Mouse (Mus musculus): ENCODE measurements at regions not wholly inside any gene's neighbourhood (a gene's known extent, or its start where the extent isn't known, plus 50 kb on each side); places are given as distances from the start of the nearest gene placed in this dataset.

- H3K4me1 ChIP-seq (replicated peaks; ENCODE audit: control insufficient read depth, insufficient read depth, low read length) = no peaks in the 10 kb centered on the region; the same call in 1 of the 2 replicates
- no peak overlapping the region for H3K9ac ChIP-seq (ENCODE audit: low read depth, low read length)
- 75% methylated on average over 9 of the region's 9 CpGs for WGBS
- H3K27me3 ChIP-seq (replicated peaks; ENCODE audit: control insufficient read depth, insufficient read depth, low read length) = peaks cover 39% of the 10 kb centered on the region
- no peaks in the 10 kb centered on the region for H3K9me3 ChIP-seq (ENCODE audit: control insufficient read depth, low read length)
- no peak overlapping the region for H3K27ac ChIP-seq (ENCODE audit: low read depth, low read length)
- no peak for DNase-seq (ENCODE audit: low spot score)
- ATAC-seq (replicated peaks; ENCODE audit: low FRiP score) = no peak
- H3K4me3 ChIP-seq (ENCODE audit: low read depth, low read length) = no peak overlapping the region
- no peaks in the 10 kb centered on the region for H3K36me3 ChIP-seq (ENCODE audit: control insufficient read depth, insufficient read depth, low read length)
- no peak overlapping the region for H3K4me2 ChIP-seq
Measured at GRCm38 (mm10) chr4:148723208-148723607, 80.1 kb downstream of the Gm572 start.

- no peak overlapping the region for H3K27ac ChIP-seq (ENCODE audit: low read depth, low read length)
- peak overlapping the region; percentile 52 for H3K4me2 ChIP-seq
- no peaks in the 10 kb centered on the region; the same call in 1 of the 2 replicates for H3K4me1 ChIP-seq (replicated peaks; ENCODE audit: control insufficient read depth, insufficient read depth, low read length)
- no peak; the same call in 1 of the 2 replicates for ATAC-seq (replicated peaks; ENCODE audit: low FRiP score)
- no peaks in the 10 kb centered on the region for H3K9me3 ChIP-seq (ENCODE audit: control insufficient read depth, low read length)
- no peak for DNase-seq (ENCODE audit: low spot score)
- H3K9ac ChIP-seq (ENCODE audit: low read depth, low read length) = no peak overlapping the region
- peaks cover 35% of the 10 kb centered on the region for H3K27me3 ChIP-seq (replicated peaks; ENCODE audit: control insufficient read depth, insufficient read depth, low read length)
- 7% methylated on average over 39 of the region's 39 CpGs for WGBS
- peak overlapping the region; percentile 32 for H3K4me3 ChIP-seq (ENCODE audit: low read depth, low read length)
- no peaks in the 10 kb centered on the region for H3K36me3 ChIP-seq (ENCODE audit: control insufficient read depth, insufficient read depth, low read length)
Measured at GRCm38 (mm10) chr4:148723934-148724719, 80.1 kb upstream of the Casz1 start.

- ATAC-seq (replicated peaks; ENCODE audit: low FRiP score) = no peak
- Histone ChIP-seq H3K4me1 (replicated peaks; ENCODE audit: control insufficient read depth, insufficient read depth, low read length) (no peaks in the 10 kb centered on the region; the same call in 1 of the 2 replicates), H3K4me3 (ENCODE audit: low read depth, low read length) (no peak overlapping the region), H3K27ac (ENCODE audit: low read depth, low read length) (no peak overlapping the region), H3K9me3 (ENCODE audit: control insufficient read depth, low read length) (no peaks in the 10 kb centered on the region), H3K9ac (ENCODE audit: low read depth, low read length) (no peak overlapping the region), H3K27me3 (replicated peaks; ENCODE audit: control insufficient read depth, insufficient read depth, low read length) (peaks cover 11% of the 10 kb centered on the region), H3K36me3 (ENCODE audit: control insufficient read depth, insufficient read depth, low read length) (no peaks in the 10 kb centered on the region), H3K4me2 (no peak overlapping the region)
- DNase-seq (ENCODE audit: low spot score) = no peak
- WGBS = 79% methylated on average over 5 of the region's 5 CpGs
Measured at GRCm38 (mm10) chr4:148728800-148729199, 75.4 kb upstream of the Casz1 start.

DNA sequence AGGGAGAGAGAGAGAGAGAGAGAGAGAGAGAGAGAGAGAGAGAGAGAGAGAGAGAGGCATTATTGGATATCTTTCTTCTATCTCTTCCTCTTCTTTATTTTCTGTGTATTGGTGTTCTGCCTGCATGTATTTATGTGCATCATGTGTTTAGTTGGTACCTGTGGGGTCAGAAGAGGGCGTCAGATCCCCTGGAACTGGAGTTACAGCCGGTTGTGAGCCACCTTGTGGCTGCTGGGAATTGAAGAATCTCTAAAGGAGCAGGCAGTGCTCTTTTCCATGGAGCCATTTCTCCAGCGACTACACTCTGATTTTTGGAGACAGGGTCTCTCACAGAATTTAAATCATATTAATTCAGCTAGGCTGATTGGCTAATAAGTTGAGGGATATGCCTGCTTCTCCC lies 72.6 kb upstream of the Casz1 start:
- DNase-seq (ENCODE audit: low spot score) (no peak), ATAC-seq (replicated peaks; ENCODE audit: low FRiP score) (no peak)
- Histone ChIP-seq H3K4me3 (ENCODE audit: low read depth, low read length) (no peak overlapping the region), H3K27me3 (replicated peaks; ENCODE audit: control insufficient read depth, insufficient read depth, low read length) (peaks cover 7% of the 10 kb centered on the region), H3K9me3 (ENCODE audit: control insufficient read depth, low read length) (no peaks in the 10 kb centered on the region), H3K9ac (ENCODE audit: low read depth, low read length) (no peak overlapping the region), H3K36me3 (ENCODE audit: control insufficient read depth, insufficient read depth, low read length) (no peaks in the 10 kb centered on the region), H3K4me1 (replicated peaks; ENCODE audit: control insufficient read depth, insufficient read depth, low read length) (no peaks in the 10 kb centered on the region), H3K4me2 (no peak overlapping the region), H3K27ac (ENCODE audit: low read depth, low read length) (no peak overlapping the region)
- 56% methylated on average over 3 of the region's 3 CpGs for WGBS

- no peak overlapping the region for H3K4me2 ChIP-seq
- H3K9me3 ChIP-seq (ENCODE audit: control insufficient read depth, low read length) = no peaks in the 10 kb centered on the region
- ATAC-seq (replicated peaks; ENCODE audit: low FRiP score) (no peak), DNase-seq (ENCODE audit: low spot score) (no peak)
- no peaks in the 10 kb centered on the region for H3K36me3 ChIP-seq (ENCODE audit: control insufficient read depth, insufficient read depth, low read length)
- H3K4me1 ChIP-seq (replicated peaks; ENCODE audit: control insufficient read depth, insufficient read depth, low read length) = no peaks in the 10 kb centered on the region
- WGBS = 74% methylated on average over 9 of the region's 9 CpGs
- no peak overlapping the region for H3K4me3 ChIP-seq (ENCODE audit: low read depth, low read length)
- peaks cover 11% of the 10 kb centered on the region for H3K27me3 ChIP-seq (replicated peaks; ENCODE audit: control insufficient read depth, insufficient read depth, low read length)
- no peak overlapping the region for H3K9ac ChIP-seq (ENCODE audit: low read depth, low read length)
- H3K27ac ChIP-seq (ENCODE audit: low read depth, low read length) = no peak overlapping the region
Measured at GRCm38 (mm10) chr4:148734061-148734460, 70.2 kb upstream of the Casz1 start.

DNA sequence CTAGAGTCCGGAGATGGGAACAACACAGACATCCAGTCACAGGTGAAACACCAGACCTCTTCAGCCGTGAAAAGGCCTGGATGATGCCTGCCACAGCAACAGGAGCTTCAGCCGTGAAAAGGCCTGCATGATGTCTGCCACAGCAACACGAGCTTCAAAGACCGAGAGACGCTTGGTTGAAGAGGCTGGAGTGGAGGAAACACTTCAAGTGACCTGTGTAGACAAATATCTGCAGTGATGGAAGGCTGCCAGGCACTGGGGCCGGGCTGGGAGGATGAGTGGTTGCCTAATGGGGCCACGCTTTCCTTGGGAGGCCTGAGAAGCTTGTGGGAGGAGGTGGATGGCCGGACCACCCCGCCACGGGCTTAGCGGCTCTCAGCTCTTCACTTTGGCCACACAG lies 69.7 kb upstream of the Casz1 start:
- H3K9ac ChIP-seq (ENCODE audit: low read depth, low read length) = no peak overlapping the region
- WGBS = 61% methylated on average over 12 of the region's 12 CpGs
- ATAC-seq (replicated peaks; ENCODE audit: low FRiP score) = no peak
- H3K4me3 ChIP-seq (ENCODE audit: low read depth, low read length) = no peak overlapping the region
- H3K27ac ChIP-seq (ENCODE audit: low read depth, low read length) = no peak overlapping the region
- no peak for DNase-seq (ENCODE audit: low spot score)
- no peaks in the 10 kb centered on the region for H3K9me3 ChIP-seq (ENCODE audit: control insufficient read depth, low read length)
- H3K4me1 ChIP-seq (replicated peaks; ENCODE audit: control insufficient read depth, insufficient read depth, low read length) = no peaks in the 10 kb centered on the region
- H3K27me3 ChIP-seq (replicated peaks; ENCODE audit: control insufficient read depth, insufficient read depth, low read length) = peaks cover 13% of the 10 kb centered on the region
- H3K36me3 ChIP-seq (ENCODE audit: control insufficient read depth, insufficient read depth, low read length) = no peaks in the 10 kb centered on the region
- no peak overlapping the region for H3K4me2 ChIP-seq

GRCm38 (mm10) chr4:148738601-148739530 lies 65.4 kb upstream of the Casz1 start:
- Histone ChIP-seq H3K36me3 (ENCODE audit: control insufficient read depth, insufficient read depth, low read length) (no peaks in the 10 kb centered on the region), H3K27me3 (replicated peaks; ENCODE audit: control insufficient read depth, insufficient read depth, low read length) (peaks cover 34% of the 10 kb centered on the region), H3K4me3 (ENCODE audit: low read depth, low read length) (no peak overlapping the region), H3K4me2 (no peak overlapping the region), H3K9me3 (ENCODE audit: control insufficient read depth, low read length) (no peaks in the 10 kb centered on the region), H3K27ac (ENCODE audit: low read depth, low read length) (no peak overlapping the region), H3K9ac (ENCODE audit: low read depth, low read length) (no peak overlapping the region), H3K4me1 (replicated peaks; ENCODE audit: control insufficient read depth, insufficient read depth, low read length) (0 out of 2 replicates have a peak, but pooled peaks cover 2% of the 10 kb centered on the region)
- WGBS = 37% methylated on average over 13 of the region's 13 CpGs
- ATAC-seq (replicated peaks; ENCODE audit: low FRiP score) (no peak), DNase-seq (ENCODE audit: low spot score) (no peak)

DNA sequence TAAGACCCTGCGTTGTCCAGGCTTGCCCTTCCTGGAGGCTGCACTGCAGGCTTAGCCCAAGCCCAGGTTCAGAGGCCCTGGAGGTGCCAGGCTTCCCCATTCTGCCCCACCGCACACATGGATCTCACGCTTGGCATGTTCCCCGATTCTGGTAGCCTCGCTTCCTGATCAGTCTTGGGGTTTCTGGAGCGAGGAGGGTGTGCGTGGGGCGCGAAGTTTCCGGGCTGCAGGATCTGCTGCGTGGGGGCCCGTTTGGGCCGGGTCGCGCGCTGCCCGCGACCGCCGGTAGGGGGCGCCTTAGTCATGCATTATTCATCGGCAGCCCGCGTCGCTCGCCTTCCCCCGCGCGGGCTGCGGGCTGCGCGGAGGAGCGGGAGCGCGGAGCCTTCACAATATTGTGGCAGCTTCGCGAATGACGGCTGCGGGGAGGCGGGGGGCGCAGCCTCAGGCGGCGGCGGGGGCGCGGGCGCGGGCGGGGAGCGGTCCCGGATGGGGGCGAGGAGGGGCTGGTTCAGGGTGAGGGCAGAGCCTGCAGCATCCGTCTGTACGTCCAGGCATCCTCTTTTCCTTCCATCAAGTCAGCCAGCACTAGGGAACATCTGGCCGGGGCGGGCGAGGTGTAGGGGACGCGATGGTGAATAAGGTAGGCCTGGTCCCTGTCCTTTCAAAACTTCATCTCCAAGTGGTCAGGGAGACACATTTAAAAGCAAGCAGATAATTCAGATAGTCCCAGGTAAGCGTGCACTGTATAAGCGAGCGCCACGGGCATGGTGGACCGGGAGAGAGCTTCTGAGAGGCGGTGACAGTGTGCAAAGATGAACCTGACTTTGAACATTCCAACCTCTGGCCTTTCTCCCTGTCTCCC lies 61.4 kb upstream of the Casz1 start:
- ATAC-seq (replicated peaks; ENCODE audit: low FRiP score) (0 out of 2 replicates have a peak, but pooled peaks have one; percentile 29), DNase-seq (ENCODE audit: low spot score) (peak; percentile 75)
- H3K4me2 ChIP-seq = peak overlapping the region; percentile 69
- no peaks in the 10 kb centered on the region for H3K9me3 ChIP-seq (ENCODE audit: control insufficient read depth, low read length)
- H3K9ac ChIP-seq (ENCODE audit: low read depth, low read length) = no peak overlapping the region
- 4% methylated on average over 65 of the region's 65 CpGs for WGBS
- H3K36me3 ChIP-seq (ENCODE audit: control insufficient read depth, insufficient read depth, low read length) = no peaks in the 10 kb centered on the region
- H3K4me3 ChIP-seq (ENCODE audit: low read depth, low read length) = peak overlapping the region; percentile 50
- H3K27me3 ChIP-seq (replicated peaks; ENCODE audit: control insufficient read depth, insufficient read depth, low read length) = peaks cover 39% of the 10 kb centered on the region
- no peak overlapping the region for H3K27ac ChIP-seq (ENCODE audit: low read depth, low read length)
- H3K4me1 ChIP-seq (replicated peaks; ENCODE audit: control insufficient read depth, insufficient read depth, low read length) = 0 out of 2 replicates have a peak, but pooled peaks cover 2% of the 10 kb centered on the region

Measured in liver, embryonic 11.5 days (tissue).